25 mouse cellular contexts compared by ENCODE assay signal in genomic region chr10:60053073-60053472, GRCm38 (mm10). TPM values are rescaled to one million over a fixed set of nuclear protein-coding genes. Genes with fewer than 3 reads are reported as not detected.
DNase-seq lines count a peak whose midpoint lies in the region; ATAC-seq and TF ChIP-seq lines count a peak whose summit lies in the region.
"Had no signal": no experiment of that assay in that cellular context is flagged by ENCODE, and none has a peak within 500 bp of the region (broad histone marks: within the 10 kb centered on the region; RNA-seq: fewer than 3 reads in every experiment).

No protein-coding gene starts in this region.

- POLR2A ChIA-PET in Patski (lab: Charles Lee), result interaction anchor here (0.6 kb wide), 1 partner anchor 67 kb away, joined by 5 read pairs; no protein-coding TSS in a partner anchor

- no peaks in the 10 kb centered on the region for H3K27me3 ChIP-seq in kidney, embryonic 16.5 days (ENCODE audit: insufficient read depth, low read length)
- H3K27me3 ChIP-seq in Patski, result no peaks in the 10 kb centered on the region
- H3K27me3 ChIP-seq: CH12.LX; embryonic facial prominence, embryonic 13.5 days; embryonic facial prominence, embryonic 15.5 days; forebrain, embryonic 12.5 days had no signal

- H3K9me3 ChIP-seq in kidney, embryonic 16.5 days (ENCODE audit: low read length), result peaks cover 16% of the 10 kb centered on the region
- H3K9me3 ChIP-seq: forebrain, embryonic 12.5 days had no signal

- TF ChIP-seq CTCF in Patski (IDR thresholded peaks at IDR 0.05), result no peak

- H3K9ac ChIP-seq in kidney, embryonic 16.5 days (replicated peaks; ENCODE audit: low read length), result no peak overlapping the region
- H3K9ac ChIP-seq: embryonic facial prominence, embryonic 13.5 days; embryonic facial prominence, embryonic 15.5 days; forebrain, embryonic 12.5 days had no signal

- H3K27ac ChIP-seq in kidney, embryonic 16.5 days (ENCODE audit: low read length), result peak overlapping the region; percentile 29; the same call in 1 of the 2 replicates
- H3K27ac ChIP-seq: embryonic facial prominence, embryonic 13.5 days; embryonic facial prominence, embryonic 15.5 days; forebrain, embryonic 10.5 days; forebrain, embryonic 12.5 days had no signal

- no peaks in the 10 kb centered on the region for H3K4me1 ChIP-seq in kidney, embryonic 16.5 days (ENCODE audit: insufficient read depth, low read length)
- H3K4me1 ChIP-seq: embryonic facial prominence, embryonic 13.5 days; embryonic facial prominence, embryonic 15.5 days; forebrain, embryonic 10.5 days had no signal

- H3K36me3 ChIP-seq in kidney, embryonic 16.5 days (ENCODE audit: insufficient read depth, low read length), result peaks cover 22% of the 10 kb centered on the region
- H3K36me3 ChIP-seq: forebrain, embryonic 12.5 days had no signal

- CTCF ChIA-PET in Patski (lab: Charles Lee), result interaction anchor here (1.1 to 2.3 kb wide), 4 partner anchors 11 to 34 kb away, joined by 4 to 8 read pairs (median 5); no protein-coding TSS in a partner anchor

- no peak overlapping the region for H3K4me2 ChIP-seq in kidney, embryonic 16.5 days (replicated peaks; ENCODE audit: low read depth, low read length)
- H3K4me2 ChIP-seq: embryonic facial prominence, embryonic 13.5 days; embryonic facial prominence, embryonic 15.5 days; forebrain, embryonic 12.5 days had no signal

- in situ Hi-C loops in Patski (cut with MboI; ENCODE audit: low pct_unique_long_range_greater_than_20kb), result no loop called here

- 67% methylated on average over 4 of the region's 4 CpGs for WGBS in kidney, embryonic 16.5 days

- no peak for ATAC-seq in kidney, embryonic 16.5 days (ENCODE audit: low FRiP score, low TSS enrichment)
- peak; percentile 31 for ATAC-seq in Patski
- peak; percentile 76 for ATAC-seq in megakaryocyte progenitor cell, adult 5-6 weeks (replicated peaks; ENCODE audit: poor library complexity)
- ATAC-seq: CD4-positive, CD25-positive, alpha-beta regulatory T cell, adult 4 months; forebrain, embryonic 14.5 days; forebrain, embryonic 16.5 days had no signal

- DNase-seq in kidney, postnatal 36 days, result no peak
- peak; percentile 31 for DNase-seq in Patski (ENCODE audit: low read depth, low spot score)
- no peak for DNase-seq in gastrocnemius, postnatal 4 days (ENCODE audit: low spot score in 2 of 2)
- no peak for DNase-seq in cerebellum, postnatal 14 days
- DNase-seq: adrenal gland, adult 2 months; adrenal gland, postnatal 10 days; adrenal gland, postnatal 25 days; B cell, adult 2 months; cerebellum, adult 11-12 months; cerebellum, adult 8-10 months; cerebellum, adult 9-11 months; cerebellum, postnatal 25 days; embryo, embryonic 11 days had no signal

- H3K4me3 ChIP-seq in kidney, embryonic 16.5 days (ENCODE audit: low read length), result no peak overlapping the region
- H3K4me3 ChIP-seq: embryonic facial prominence, embryonic 13.5 days; embryonic facial prominence, embryonic 15.5 days; erythroblast, embryonic 14.5 days; forebrain, embryonic 10.5 days; forebrain, embryonic 12.5 days had no signal

RNA-seq across cellular contexts. Expression of gene Anapc16, which starts 50.1 kb away (rescaled TPM):
- 93.6 and 95.2 TPM in 2 replicates for polyA plus RNA-seq in kidney, embryonic 16.5 days (2015; fragmentation: Nextera tagmentation; extraction: Ambion mirVana)
- polyA plus RNA-seq in Patski (2021), result 67.8 TPM
- total RNA-seq in megakaryocyte progenitor cell, adult 5-6 weeks (2015), result 54.5 and 55.9 TPM in 2 replicates
- total RNA-seq in megakaryocyte progenitor cell, adult 5-6 weeks (2017), result 32.6 and 35.1 TPM in 2 replicates
- total RNA-seq in gastrocnemius, postnatal 4 days (2021), result 10 to 100 TPM; 49.9 to 51.4 TPM

RNA-seq across cellular contexts. Expression of gene Ascc1, which starts 50.5 kb away (rescaled TPM):
- polyA plus RNA-seq in kidney, embryonic 16.5 days (2015; fragmentation: Nextera tagmentation; extraction: Ambion mirVana), result 56.3 and 58.0 TPM in 2 replicates
- polyA plus RNA-seq in Patski (2021), result 34.4 TPM
- 38.3 and 38.9 TPM in 2 replicates for total RNA-seq in megakaryocyte progenitor cell, adult 5-6 weeks (2015)
- 27.8 and 33.2 TPM in 2 replicates for total RNA-seq in megakaryocyte progenitor cell, adult 5-6 weeks (2017)
- total RNA-seq in gastrocnemius, postnatal 4 days (2021), result 10 to 100 TPM; 13.9 to 16.0 TPM

RNA-seq across cellular contexts. Expression of gene Spock2, which starts 52.9 kb away (rescaled TPM):
- polyA plus RNA-seq in kidney, embryonic 16.5 days (2015; fragmentation: Nextera tagmentation; extraction: Ambion mirVana), result 47.1 and 56.8 TPM in 2 replicates
- polyA plus RNA-seq in Patski (2021), result 0.08 TPM
- 0.02 TPM in 1 of 2 replicates, not detected in the other for total RNA-seq in megakaryocyte progenitor cell, adult 5-6 weeks (2015)
- not detected in 2 replicates for total RNA-seq in megakaryocyte progenitor cell, adult 5-6 weeks (2017)
- 1 to 10 TPM; 6.0 to 6.7 TPM for total RNA-seq in gastrocnemius, postnatal 4 days (2021)
- total RNA-seq: G1E had no signal
- polyA plus RNA-seq: G1E had no signal

Comparison
In these comparisons a context has a peak if more than half of its experiments do, and no peak if none do; other contexts are left out.
1. RNA of gene Spock2, which starts 52.9 kb away (total RNA-seq): 6.0 to 6.7 TPM in gastrocnemius, postnatal 4 days; 0.02 TPM in megakaryocyte progenitor cell, adult 5-6 weeks; every median in the first group is over 4 times any median in the second.